Mouse (Mus musculus) thymus, adult 2 months (tissue): ENCODE measurements at regions not wholly inside any gene's neighbourhood (a gene's known extent, or its start where the extent isn't known, plus 50 kb on each side); places are given as distances from the start of the nearest gene placed in this dataset.

Experiments
- DNase-seq: peaks from one replicate; pipeline ENCODE4 v3.0.0; 2021
- H3K27ac ChIP-seq: fragments of 200-500 bp; 2 replicates; pipeline ENCODE4 v1.5.1; 2012; ENCODE audit warnings: low read length, control low read depth; ENCODE audit not compliant: control insufficient read depth, insufficient read depth
- H3K27me3 ChIP-seq: fragments of 200-500 bp; 2 replicates; pipeline ENCODE4 v1.6.1; 2012; ENCODE audit warnings: mild to moderate bottlenecking, low read length, moderate library complexity, mixed read lengths; ENCODE audit not compliant: control insufficient read depth, insufficient read depth
- H3K36me3 ChIP-seq: fragments of 200-500 bp; 2 replicates; pipeline ENCODE4 v1.6.1; 2012; ENCODE audit warnings: mild to moderate bottlenecking, low read length, moderate library complexity; ENCODE audit not compliant: control insufficient read depth, insufficient read depth
- H3K4me1 ChIP-seq: fragments of 200-500 bp; replicated peaks from 2 replicates; pipeline ENCODE4 v1.6.1; 2012; ENCODE audit warnings: low read length; ENCODE audit not compliant: control insufficient read depth, insufficient read depth
- H3K4me3 ChIP-seq: fragments of 200-500 bp; 2 replicates; pipeline ENCODE4 v1.5.1; 2012; ENCODE audit warnings: mild to moderate bottlenecking, low read length, control low read depth, moderate library complexity; ENCODE audit not compliant: control insufficient read depth, insufficient read depth
- CTCF ChIP-seq: fragments of 200-500 bp; IDR thresholded peaks from 2 replicates; pipeline ENCODE4 v1.5.1; 2012; ENCODE audit warnings: mild to moderate bottlenecking, control low read depth, low read length, moderate library complexity, borderline replicate concordance; ENCODE audit not compliant: control insufficient read depth, poor library complexity, insufficient read depth; ENCODE audit errors: extremely low read depth
- POLR2A ChIP-seq: fragments of 200-500 bp; IDR thresholded peaks from 2 replicates; pipeline ENCODE4 v1.6.1; 2012; ENCODE audit warnings: mild to moderate bottlenecking, low read length, control low read depth, moderate library complexity; ENCODE audit not compliant: control insufficient read depth, poor library complexity, insufficient read depth; ENCODE audit errors: extremely low read depth
- WGBS: fragments of 180-500 bp; shearing (Covaris S2); methylation state at CpG from one replicate; pipeline ENCODE4 v1.1.7; 2018; 5-methylcytosine and 5-hydroxymethylcytosine counted together

GRCm38 (mm10) chr9:49884516-49885343 lies 86.0 kb upstream of the Ncam1 start:
- Histone ChIP-seq H3K4me1 (no peaks in the 10 kb centered on the region), H3K4me3 (no peak overlapping the region), H3K27me3 (no peaks in the 10 kb centered on the region), H3K36me3 (no peaks in the 10 kb centered on the region), H3K27ac (no peak overlapping the region)
- TF ChIP-seq POLR2A (no peak), CTCF (no peak)
- WGBS, result 86% methylated on average over 12 of the region's 12 CpGs
- DNase-seq, result no peak

- WGBS, result 69% methylated on average over 3 of the region's 3 CpGs
- H3K27me3 ChIP-seq, result no peaks in the 10 kb centered on the region
- no peak overlapping the region for H3K27ac ChIP-seq
- H3K36me3 ChIP-seq, result no peaks in the 10 kb centered on the region
- TF ChIP-seq POLR2A (no peak), CTCF (no peak)
- no peak for DNase-seq
- no peaks in the 10 kb centered on the region for H3K4me1 ChIP-seq
- H3K4me3 ChIP-seq, result no peak overlapping the region
Measured at GRCm38 (mm10) chr9:49879361-49880128, 80.8 kb upstream of the Ncam1 start.

GRCm38 (mm10) chr9:49874881-49875280 lies 76.2 kb upstream of the Ncam1 start:
- no peak overlapping the region for H3K4me3 ChIP-seq
- no peaks in the 10 kb centered on the region for H3K36me3 ChIP-seq
- H3K4me1 ChIP-seq, result no peaks in the 10 kb centered on the region
- H3K27ac ChIP-seq, result no peak overlapping the region
- DNase-seq, result no peak
- 90% methylated on average over 2 of the region's 2 CpGs for WGBS
- no peaks in the 10 kb centered on the region for H3K27me3 ChIP-seq
- TF ChIP-seq CTCF, result no peak
- no peak for TF ChIP-seq POLR2A

DNA sequence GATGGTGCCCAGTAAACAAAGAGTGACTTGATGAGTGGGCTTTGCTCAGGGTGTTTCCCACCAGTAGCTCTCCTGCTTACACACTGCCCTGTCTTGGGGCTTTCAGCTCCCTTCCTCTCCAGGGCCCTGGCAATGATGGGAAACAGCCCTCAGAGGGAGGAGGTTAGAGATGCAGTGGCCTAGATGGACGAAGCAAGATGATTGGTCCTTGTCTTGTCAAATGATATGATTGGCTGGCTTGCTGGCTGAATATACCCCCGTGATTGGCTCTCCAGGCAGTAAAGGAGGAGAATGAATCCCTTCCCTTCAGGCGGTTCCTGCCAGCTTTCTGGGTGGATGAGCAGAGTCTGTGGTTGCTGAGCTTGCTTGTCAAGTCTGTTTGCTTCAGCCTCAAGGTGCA lies 74.8 kb upstream of the Ncam1 start:
- H3K4me3 ChIP-seq, result no peak overlapping the region
- no peak for DNase-seq
- no peaks in the 10 kb centered on the region for H3K4me1 ChIP-seq
- H3K27ac ChIP-seq, result no peak overlapping the region
- WGBS, result 50% methylated on average over 3 of the region's 3 CpGs
- no peak for TF ChIP-seq CTCF
- TF ChIP-seq POLR2A, result no peak
- no peaks in the 10 kb centered on the region for H3K36me3 ChIP-seq
- H3K27me3 ChIP-seq, result no peaks in the 10 kb centered on the region

GRCm38 (mm10) chr9:49851522-49851921 lies 52.8 kb upstream of the Ncam1 start:
- H3K4me1 ChIP-seq, result no peaks in the 10 kb centered on the region
- H3K27ac ChIP-seq, result no peak overlapping the region
- TF ChIP-seq POLR2A (no peak), CTCF (no peak)
- no peak for DNase-seq
- no peak overlapping the region for H3K4me3 ChIP-seq
- H3K36me3 ChIP-seq, result no peaks in the 10 kb centered on the region
- 90% methylated on average over 3 of the region's 3 CpGs for WGBS
- H3K27me3 ChIP-seq, result no peaks in the 10 kb centered on the region

DNA sequence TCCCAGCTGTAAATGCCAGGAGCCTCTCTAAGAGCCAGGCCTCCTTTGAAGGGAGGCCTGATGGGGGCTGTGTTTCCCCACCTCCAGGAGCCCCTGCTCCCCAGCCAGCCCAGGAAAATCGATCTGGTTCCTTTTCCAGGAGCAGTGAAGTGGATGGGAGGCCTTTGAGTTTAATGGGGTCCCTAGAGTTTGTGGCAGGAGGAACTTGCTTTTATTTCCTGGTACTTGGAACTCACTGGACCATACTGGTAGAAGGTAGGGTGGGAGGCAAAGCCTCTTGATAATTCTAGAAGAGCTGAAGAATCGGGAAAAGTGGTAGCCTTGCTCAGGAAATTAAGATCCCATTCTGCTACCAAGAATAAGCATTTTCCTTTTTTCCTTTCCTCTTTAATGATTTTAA lies 50.7 kb upstream of the Ncam1 start:
- TF ChIP-seq CTCF, result no peak
- H3K4me3 ChIP-seq, result no peak overlapping the region
- H3K27me3 ChIP-seq, result no peaks in the 10 kb centered on the region
- H3K36me3 ChIP-seq, result no peaks in the 10 kb centered on the region
- no peak overlapping the region for H3K27ac ChIP-seq
- 51% methylated on average over 2 of the region's 2 CpGs for WGBS
- H3K4me1 ChIP-seq, result no peaks in the 10 kb centered on the region
- no peak for DNase-seq

DNA sequence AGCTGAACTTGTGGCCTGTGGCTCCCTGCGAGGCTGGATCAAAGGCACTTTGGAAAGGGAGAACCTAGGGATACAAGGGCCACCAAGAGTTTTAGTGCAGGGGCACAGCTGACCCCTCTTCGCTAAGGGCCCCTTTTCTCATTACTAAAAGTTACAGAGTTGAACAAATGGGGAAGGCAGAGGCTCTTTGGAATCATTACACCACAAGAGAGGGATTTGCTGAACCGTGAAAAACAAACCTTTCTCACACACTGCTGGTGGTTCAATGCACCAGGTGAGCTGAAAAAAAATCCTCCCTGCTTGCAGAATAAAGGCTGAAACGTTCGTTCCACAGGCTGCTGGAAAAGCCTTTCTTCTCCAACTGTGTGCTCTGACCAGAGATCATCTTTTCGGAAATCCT lies 50.2 kb upstream of the Ncam1 start:
- 31% methylated on average over 6 of the region's 6 CpGs for WGBS

More for the DNA sequence above, 50.2 kb upstream of the Ncam1 start:
- H3K4me3 ChIP-seq, result no peak overlapping the region
- TF ChIP-seq POLR2A (no peak), CTCF (no peak)
- DNase-seq, result no peak
- H3K27me3 ChIP-seq, result no peaks in the 10 kb centered on the region
- H3K27ac ChIP-seq, result no peak overlapping the region
- H3K36me3 ChIP-seq, result no peaks in the 10 kb centered on the region
- H3K4me1 ChIP-seq, result no peaks in the 10 kb centered on the region
